Mouse (Mus musculus) olfactory bulb, adult 2 months (tissue): Measurements from ENCODE around the gene Ubxn6.

Source experiments
- CTCF ChIP-seq: fragments of 200-500 bp; IDR thresholded peaks from 2 replicates; pipeline ENCODE4 v1.5.1; 2012; ENCODE audit warnings: low read depth, mild to moderate bottlenecking, low read length, moderate library complexity; ENCODE audit not compliant: insufficient read depth
- POLR2A ChIP-seq: fragments of 200-500 bp; IDR thresholded peaks from 2 replicates; pipeline ENCODE4 v1.6.1; 2012; ENCODE audit warnings: mild to moderate bottlenecking, low read depth, low read length, moderate library complexity; ENCODE audit not compliant: insufficient read depth

DNA sequence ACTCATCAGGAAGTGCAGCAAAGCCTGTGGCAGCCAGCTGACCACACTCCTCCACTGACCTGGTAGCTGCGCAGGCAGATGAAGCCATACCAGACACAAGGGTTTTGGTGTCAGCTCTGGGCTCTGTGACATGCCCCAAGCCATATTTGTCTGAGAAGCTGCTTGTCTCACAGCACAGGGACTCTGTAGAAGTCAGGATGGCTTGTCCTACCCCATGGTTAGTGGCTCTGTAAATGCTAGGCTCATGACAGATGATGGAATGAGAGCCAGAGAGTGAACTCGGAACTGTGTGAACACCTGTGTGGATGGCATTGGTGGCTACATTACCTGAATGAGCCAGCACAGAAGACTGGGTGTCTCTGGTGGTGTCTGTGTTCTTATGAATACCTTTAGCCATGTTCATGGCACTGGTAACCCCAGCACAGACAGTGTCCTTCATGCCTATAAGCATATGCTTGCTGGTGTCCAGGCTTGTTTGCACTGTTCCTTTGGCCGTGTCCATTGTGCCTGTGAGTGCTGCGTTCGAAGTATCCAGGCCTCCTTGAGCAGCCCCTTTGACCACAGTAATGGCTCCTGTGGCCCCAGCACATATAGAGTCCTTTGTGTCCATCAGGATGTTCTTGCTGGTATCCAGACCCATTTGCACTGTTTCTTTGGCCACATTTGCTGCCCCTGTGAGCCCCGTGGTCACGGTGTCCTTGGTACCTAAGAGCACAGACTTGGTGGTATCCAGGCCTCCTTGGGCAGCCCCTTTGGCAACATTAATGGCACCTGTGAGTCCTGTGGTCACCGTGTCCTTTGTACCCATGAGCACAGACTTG lies 28.8 kb upstream of the Ubxn6 start:
- no peak for TF ChIP-seq CTCF
- no peak for TF ChIP-seq POLR2A
